ENCODE assay signal across 9 mouse cellular contexts in genomic region chr4:126750046-126750683, GRCm38 (mm10). TPM values are rescaled to one million over a fixed set of nuclear protein-coding genes. Genes with fewer than 3 reads are reported as not detected.
DNase-seq lines count a peak whose midpoint lies in the region; ATAC-seq lines count a peak whose summit lies in the region.
"Had no signal": no experiment of that assay in that cellular context is flagged by ENCODE, and none has a peak within 500 bp of the region (broad histone marks: within the 10 kb centered on the region; RNA-seq: fewer than 3 reads in every experiment).

No protein-coding gene starts in this region.

- H3K4me3 ChIP-seq in kidney, embryonic 15.5 days (replicated peaks): no peak overlapping the region

- H3K4me1 ChIP-seq in kidney, embryonic 15.5 days: peaks cover 48% of the 10 kb centered on the region

- WGBS in kidney, embryonic 15.5 days: 85% methylated on average over 26 of the region's 26 CpGs

- peak; percentile 42 for DNase-seq in kidney, postnatal 10 days
- DNase-seq in cerebellum, adult 9-11 months: peak; percentile 87
- DNase-seq in gastrocnemius, postnatal 10 days: peak; percentile 78
- DNase-seq in left cerebral cortex, postnatal 36 days (ENCODE audit: low spot score in 2 of 2): peak; percentile 68 to 70
- no peak for DNase-seq in yolk sac, embryonic 10.5 days (ENCODE audit: low spot score)
- DNase-seq in kidney, adult 9 months: no peak
- DNase-seq in lung, adult 18-20 months: no peak

- intact Hi-C loops in left cerebral cortex, postnatal 36 days (cut with DNase I): loop anchor here (5.0 kb wide), 2 partner anchors 42 to 72 kb away; no protein-coding TSS in a partner anchor

- H3K4me2 ChIP-seq in kidney, embryonic 15.5 days: no peak overlapping the region

- H3K27me3 ChIP-seq in kidney, embryonic 15.5 days: no peaks in the 10 kb centered on the region

- no peaks in the 10 kb centered on the region for H3K9me3 ChIP-seq in kidney, embryonic 15.5 days (replicated peaks)

- H3K9ac ChIP-seq in kidney, embryonic 15.5 days: no peak overlapping the region

- ATAC-seq in kidney, embryonic 15.5 days (replicated peaks; ENCODE audit: low FRiP score): no peak

- H3K27ac ChIP-seq in kidney, embryonic 15.5 days: no peak overlapping the region
- H3K27ac ChIP-seq: macrophage had no signal

- H3K36me3 ChIP-seq in kidney, embryonic 15.5 days: peaks cover 52% of the 10 kb centered on the region

RNA-seq across cellular contexts. Expression of gene Ncdn, which starts 3.1 kb away (rescaled TPM):
- 27.1 and 28.2 TPM in 2 replicates for polyA plus RNA-seq in kidney, embryonic 15.5 days (2015; fragmentation: Nextera tagmentation; extraction: Ambion mirVana)
- total RNA-seq in gastrocnemius, postnatal 10 days (2021): 10 to 100 TPM; 12.0 to 13.3 TPM
- 100 to 1,000 TPM; 924 to 951 TPM for total RNA-seq in left cerebral cortex, postnatal 36 days (2021)

RNA-seq across cellular contexts. Expression of gene AU040320, which starts 3.2 kb away (rescaled TPM):
- polyA plus RNA-seq in kidney, embryonic 15.5 days (2015; fragmentation: Nextera tagmentation; extraction: Ambion mirVana): 24.5 and 27.8 TPM in 2 replicates
- total RNA-seq in gastrocnemius, postnatal 10 days (2021): 10 to 100 TPM; 22.2 to 24.2 TPM
- total RNA-seq in left cerebral cortex, postnatal 36 days (2021): 10 to 100 TPM; 53.7 to 56.7 TPM

RNA-seq across cellular contexts. Expression of gene Tfap2e, which starts 14.1 kb away (rescaled TPM):
- polyA plus RNA-seq in kidney, embryonic 15.5 days (2015; fragmentation: Nextera tagmentation; extraction: Ambion mirVana): not detected in 2 replicates
- not detected for total RNA-seq in gastrocnemius, postnatal 10 days (2021)
- total RNA-seq in left cerebral cortex, postnatal 36 days (2021): not detected
- polyA plus RNA-seq: macrophage had no signal

Comparison
In these comparisons a context has a peak if more than half of its experiments do, and no peak if none do; other contexts are left out.
1. DNase-seq: peak in kidney, postnatal 10 days (single experiment), cerebellum, adult 9-11 months (single experiment), gastrocnemius, postnatal 10 days (single experiment) and left cerebral cortex, postnatal 36 days (2 of 2); none in yolk sac, embryonic 10.5 days (single experiment), kidney, adult 9 months (single experiment) and lung, adult 18-20 months (0 of 2).
2. RNA of gene Ncdn, which starts 3.1 kb away (total RNA-seq): 924 to 951 TPM in left cerebral cortex, postnatal 36 days; 12.0 to 13.3 TPM in gastrocnemius, postnatal 10 days; every median in the first group is over 10 times any median in the second.